ENCODE assay signal across 19 mouse cellular contexts in the genomic region with DNA sequence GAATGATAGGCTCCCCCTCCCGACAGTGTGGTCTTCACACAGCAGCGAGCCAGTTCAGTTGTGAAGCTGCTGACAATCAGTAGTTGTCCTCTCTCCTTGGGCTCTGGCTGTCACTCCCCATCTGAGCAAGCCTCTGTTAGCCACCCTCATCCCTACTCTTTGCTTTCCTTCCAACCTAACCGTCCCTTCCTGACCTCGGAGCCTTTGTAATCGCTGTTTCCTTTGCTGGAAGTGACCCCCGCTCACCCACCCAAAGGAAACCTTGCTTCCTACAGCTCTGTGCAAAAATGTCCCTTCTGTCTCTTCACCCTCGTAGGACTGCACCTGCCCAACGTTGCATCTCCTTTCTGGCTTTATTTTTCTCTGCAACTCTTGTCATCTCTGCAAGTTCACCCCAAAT. TPM values are rescaled to one million over a fixed set of nuclear protein-coding genes. Genes with fewer than 3 reads are reported as not detected.
"Had no signal": no experiment of that assay in that cellular context is flagged by ENCODE, and none has a peak within 500 bp of the region (broad histone marks: within the 10 kb centered on the region; RNA-seq: fewer than 3 reads in every experiment).

No protein-coding gene starts in this region.

- H3K27ac ChIP-seq: left cerebral cortex, adult 2 months; liver, embryonic 14.5 days; midbrain, embryonic 12.5 days; stomach, embryonic 15.5 days had no signal

- H3K36me3 ChIP-seq: limb, embryonic 12.5 days; midbrain, embryonic 12.5 days; neural tube, embryonic 13.5 days; stomach, embryonic 15.5 days had no signal

- H3K9ac ChIP-seq: limb, embryonic 12.5 days; liver, embryonic 14.5 days; midbrain, embryonic 12.5 days; neural tube, embryonic 13.5 days; stomach, embryonic 15.5 days had no signal

- H3K4me2 ChIP-seq: limb, embryonic 12.5 days; midbrain, embryonic 12.5 days; neural tube, embryonic 13.5 days; stomach, embryonic 15.5 days had no signal

- H3K27me3 ChIP-seq: limb, embryonic 12.5 days; stomach, embryonic 15.5 days had no signal

- H3K4me3 ChIP-seq: left cerebral cortex, adult 2 months; limb, embryonic 12.5 days; midbrain, embryonic 12.5 days; neural tube, embryonic 13.5 days; stomach, embryonic 15.5 days had no signal

- DNase-seq: kidney, adult 8-10 months; kidney, postnatal 25 days; lung, adult 18-20 months; lung, postnatal 10 days; lung, postnatal 4 days; right cerebral cortex, postnatal 14 days; thymus, adult 18-20 months; thymus, postnatal 14 days had no signal

- ATAC-seq: midbrain, embryonic 16.5 days had no signal

- H3K9me3 ChIP-seq: limb, embryonic 12.5 days; midbrain, embryonic 12.5 days; neural tube, embryonic 13.5 days; stomach, embryonic 15.5 days had no signal

RNA-seq across cellular contexts. Expression of a gene that starts 43.0 kb away (rescaled TPM):
- total RNA-seq: left cerebral cortex, adult 2 months; left cerebral cortex, postnatal 25 days; liver, adult 2 months; megakaryocyte, adult 5-6 weeks had no signal
- polyA plus RNA-seq: liver, adult 2 months; liver, embryonic 14.5 days; midbrain, embryonic 12.5 days; spleen, adult 2 months; stomach, embryonic 15.5 days had no signal
